Mouse (Mus musculus): Measurements from ENCODE around the gene Gm13090.

DNA sequence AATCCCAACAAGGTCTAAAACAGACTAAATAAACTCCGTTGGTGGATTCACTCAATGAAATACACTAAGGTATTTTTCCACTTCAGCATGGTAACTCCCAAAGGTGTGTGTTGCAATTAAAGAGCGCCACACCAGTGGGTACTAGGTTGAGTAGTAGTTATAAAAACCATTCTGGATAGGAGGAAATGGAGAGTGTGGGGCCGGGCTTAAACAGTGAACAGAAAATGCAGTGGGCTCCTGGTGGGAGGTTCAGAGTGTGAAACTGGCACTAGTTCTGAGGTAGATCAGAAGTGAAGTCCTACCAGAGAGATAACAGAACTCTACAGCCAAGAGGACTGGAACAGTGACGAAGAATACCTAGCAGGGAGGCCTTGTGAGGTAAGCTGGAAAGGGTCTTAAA is 30.7 kb upstream of the Gm13090 start:
- TF ChIP-seq CTCF (IDR thresholded peaks at IDR 0.05; ENCODE audit: low read depth, low read length) (no peak), POLR2A (IDR thresholded peaks at IDR 0.05; ENCODE audit: insufficient read depth, low read length) (no peak)
